Mouse (Mus musculus): Measurements from ENCODE around the gene Bhlha15.

GRCm38 (mm10) chr5:144183647-144184335 is 6.3 kb upstream of the Bhlha15 start:
- TF ChIP-seq UBTF (IDR thresholded peaks at IDR 0.05; ENCODE audit: borderline replicate concordance, insufficient read depth, low read depth, low read length) (no peak), ZKSCAN1 (IDR thresholded peaks at IDR 0.05; ENCODE audit: low read depth, low read length) (no peak), POLR2A (IDR thresholded peaks at IDR 0.05; ENCODE audit: control insufficient read depth in 1 of 2, insufficient read depth in 1 of 2, low read depth in 1 of 2, low read length in 2 of 2, poor library complexity in 1 of 2) (no peak), CTCF (IDR thresholded peaks at IDR 0.05 in 2 of 3, conservative IDR thresholded peaks at IDR 0.05 in 1 of 3; ENCODE audit: control insufficient read depth in 1 of 3, insufficient read depth in 1 of 3, low read depth in 2 of 3, low read length in 3 of 3, poor library complexity in 1 of 3, severe bottlenecking in 1 of 3) (no peak), USF1 (IDR thresholded peaks at IDR 0.05; ENCODE audit: low read depth, low read length) (no peak), POLR2AphosphoS5 (IDR thresholded peaks at IDR 0.05; ENCODE audit: borderline replicate concordance, low read depth, low read length) (no peak), MAX (IDR thresholded peaks at IDR 0.05; ENCODE audit: low read length) (no peak), TAL1 (IDR thresholded peaks at IDR 0.05; ENCODE audit: low read length) (no peak), NRF1 (IDR thresholded peaks at IDR 0.05; ENCODE audit: insufficient read depth, low read depth, low read length, poor library complexity, severe bottlenecking) (no peak), MEF2A (IDR thresholded peaks at IDR 0.05; ENCODE audit: extremely low read depth, insufficient replicate concordance, low read depth, low read length, poor library complexity, severe bottlenecking) (no peak), GATA1 (IDR thresholded peaks at IDR 0.05; ENCODE audit: low read depth, low read length) (no peak), MXI1 (IDR thresholded peaks at IDR 0.05; ENCODE audit: low read depth, low read length) (no peak), EP300 (IDR thresholded peaks at IDR 0.05; ENCODE audit: low read depth in 1 of 2, low read length in 2 of 2) (no peak), SMC3 (IDR thresholded peaks at IDR 0.05; ENCODE audit: low read depth, low read length) (no peak)

Measured in MEL (cell line).